Mouse (Mus musculus) olfactory bulb, adult 2 months (tissue): ENCODE results near the gene Samd14.

Experiments used
- CTCF ChIP-seq: fragments of 200-500 bp; IDR thresholded peaks from 2 replicates; pipeline ENCODE4 v1.5.1; 2012; ENCODE audit warnings: low read depth, mild to moderate bottlenecking, low read length, moderate library complexity; ENCODE audit not compliant: insufficient read depth
- POLR2A ChIP-seq: fragments of 200-500 bp; IDR thresholded peaks from 2 replicates; pipeline ENCODE4 v1.6.1; 2012; ENCODE audit warnings: mild to moderate bottlenecking, low read depth, low read length, moderate library complexity; ENCODE audit not compliant: insufficient read depth

DNA sequence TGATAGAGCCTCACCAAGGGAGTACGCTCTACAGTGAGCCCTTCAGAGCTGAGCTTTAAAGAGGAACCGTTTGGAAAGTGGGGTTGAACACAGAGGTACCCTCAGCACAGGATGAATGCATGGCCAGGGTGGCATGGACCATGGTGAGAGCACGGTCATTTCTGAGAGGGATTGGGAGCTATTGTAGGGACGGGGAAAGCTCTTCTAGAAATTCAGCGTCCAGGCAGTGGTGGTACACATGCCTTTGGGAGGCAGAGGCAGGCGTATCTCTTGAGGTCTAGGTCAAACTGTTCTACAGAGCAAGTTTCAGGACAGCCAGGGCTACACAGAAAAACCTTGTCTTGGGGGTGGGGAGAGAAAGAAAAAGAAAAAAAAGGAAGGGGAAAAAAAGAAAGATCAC lies 12.7 kb upstream of the Samd14 start:
- TF ChIP-seq POLR2A (no peak), CTCF (no peak)
